Mouse (Mus musculus) cortical plate, adult 2 months (tissue): ENCODE results near the gene Fam114a2.

Experiments used
- CTCF ChIP-seq: fragments of 200-500 bp; IDR thresholded peaks from 2 replicates; pipeline ENCODE4 v1.5.1; 2011; ENCODE audit warnings: mild to moderate bottlenecking, control low read depth, low read length; ENCODE audit not compliant: insufficient read depth; ENCODE audit errors: extremely low read depth
- POLR2A ChIP-seq: fragments of 200-500 bp; IDR thresholded peaks from 2 replicates; pipeline ENCODE4 v1.6.1; 2011; ENCODE audit warnings: mild to moderate bottlenecking, low read length, control low read depth; ENCODE audit not compliant: insufficient read depth; ENCODE audit errors: extremely low read depth

- TF ChIP-seq CTCF, result no peak
- no peak for TF ChIP-seq POLR2A
Observed at GRCm38 (mm10) chr11:57474296-57474941, 44.0 kb downstream of the Fam114a2 start.
